Mouse (Mus musculus) hindlimb bud, embryonic 11.5 days (tissue): ENCODE measurements around the gene Gm13287.
"Not testable (repeated sequence)": the region's sequence is repeated elsewhere in the genome, so short reads cannot be mapped to it uniquely, and the experiment has no call there.

Experiments used
- DNase-seq: peaks from one replicate; pipeline ENCODE4 v3.0.0-alpha.2; 2012; ENCODE audit warnings: low read depth, low spot score; ENCODE audit errors: extremely low spot score

Gene Gm13287

GRCm38 (mm10) chr4:88802954-88803353, at the start of gene Gm13287:
TSS of gene Gm13287 (plus strand) at chr4:88803254.
- not testable (repeated sequence) for DNase-seq

DNA sequence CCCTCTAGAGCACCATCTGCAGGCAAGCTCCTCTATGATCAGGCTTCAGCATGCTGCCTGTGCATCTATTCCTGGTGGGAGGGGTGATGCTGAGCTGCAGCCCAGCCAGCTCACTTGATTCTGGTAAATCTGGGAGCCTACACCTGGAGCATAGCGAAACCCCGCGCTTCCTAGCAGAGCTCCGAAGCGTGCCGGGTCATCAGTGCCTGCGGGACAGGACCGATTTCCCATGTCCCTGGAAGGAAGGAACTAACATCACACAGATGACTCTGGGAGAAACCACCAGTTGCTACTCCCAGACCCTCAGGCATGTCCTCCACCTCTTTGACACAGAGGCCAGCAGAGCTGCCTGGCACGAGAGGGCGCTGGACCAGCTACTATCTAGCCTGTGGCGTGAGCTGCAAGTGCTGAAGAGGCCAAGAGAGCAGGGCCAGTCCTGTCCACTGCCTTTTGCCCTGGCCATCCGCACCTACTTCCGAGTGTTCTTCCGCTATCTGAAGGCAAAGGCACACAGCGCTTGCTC, 48.2 kb upstream of the Gm13287 start, which contains the start of gene Gm13271:
Gene Gm13271, plus strand, starts transcription at position 51 of the 523 bp plus-strand sequence.
- DNase-seq = not testable (repeated sequence)

GRCm38 (mm10) chr4:88756581-88757513, 46.2 kb upstream of the Gm13287 start:
- not testable (repeated sequence) for DNase-seq

DNA sequence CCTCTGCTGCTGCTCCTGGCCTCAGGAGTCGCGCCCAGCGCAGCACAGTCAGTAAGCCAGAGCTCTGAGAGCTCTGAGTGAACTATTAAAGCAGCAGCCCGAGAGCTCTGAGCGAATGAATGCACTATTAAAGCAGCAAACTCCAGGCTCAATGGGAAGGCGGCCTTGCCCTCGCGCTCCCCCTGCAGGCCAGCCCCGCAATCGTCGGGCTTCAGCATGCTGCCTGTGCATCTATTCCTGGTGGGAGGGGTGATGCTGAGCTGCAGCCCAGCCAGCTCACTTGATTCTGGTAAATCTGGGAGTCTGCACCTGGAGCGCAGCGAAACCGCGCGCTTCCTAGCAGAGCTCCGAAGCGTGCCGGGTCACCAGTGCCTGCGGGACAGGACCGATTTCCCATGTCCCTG, 45.4 kb upstream of the Gm13287 start:
- DNase-seq = not testable (repeated sequence)

GRCm38 (mm10) chr4:88758751-88759150, 44.3 kb upstream of the Gm13287 start:
- DNase-seq = not testable (repeated sequence)

DNA sequence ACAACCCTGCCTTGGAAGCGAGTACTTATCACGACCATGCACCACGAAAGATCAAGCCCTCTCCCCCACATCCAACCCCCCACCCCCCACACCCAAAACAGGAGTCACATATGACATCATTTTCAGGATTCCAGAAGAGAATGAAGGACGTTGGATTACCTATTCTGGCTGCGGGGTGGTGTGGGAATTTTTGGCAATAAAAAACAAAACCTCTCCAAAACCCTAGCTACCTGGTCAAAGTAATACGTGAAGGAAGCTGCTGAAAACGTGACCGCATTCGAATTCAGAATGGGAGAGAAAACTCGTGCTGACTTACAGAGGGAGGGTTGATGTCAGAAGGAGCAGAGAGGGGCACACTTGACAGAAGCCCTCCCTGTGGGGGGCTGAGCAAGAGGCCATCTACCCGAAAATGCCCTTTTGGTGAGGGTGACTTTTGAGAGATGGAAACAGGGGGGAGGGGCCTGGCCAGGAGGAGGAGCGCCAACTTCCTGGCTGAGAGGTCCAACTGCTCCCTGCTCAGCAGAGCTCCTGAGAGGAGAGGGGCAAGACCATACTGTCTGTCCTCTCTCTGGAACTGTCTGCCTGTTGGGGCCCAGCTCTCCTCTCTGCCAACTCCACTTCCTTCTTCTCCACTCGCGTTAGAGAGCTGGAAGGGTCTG, 43.3 kb upstream of the Gm13287 start, which contains the start of gene Gm13283:
Gene Gm13283, plus strand, starts transcription at position 510 of the 659 bp plus-strand sequence.
- not testable (repeated sequence) for DNase-seq

DNA sequence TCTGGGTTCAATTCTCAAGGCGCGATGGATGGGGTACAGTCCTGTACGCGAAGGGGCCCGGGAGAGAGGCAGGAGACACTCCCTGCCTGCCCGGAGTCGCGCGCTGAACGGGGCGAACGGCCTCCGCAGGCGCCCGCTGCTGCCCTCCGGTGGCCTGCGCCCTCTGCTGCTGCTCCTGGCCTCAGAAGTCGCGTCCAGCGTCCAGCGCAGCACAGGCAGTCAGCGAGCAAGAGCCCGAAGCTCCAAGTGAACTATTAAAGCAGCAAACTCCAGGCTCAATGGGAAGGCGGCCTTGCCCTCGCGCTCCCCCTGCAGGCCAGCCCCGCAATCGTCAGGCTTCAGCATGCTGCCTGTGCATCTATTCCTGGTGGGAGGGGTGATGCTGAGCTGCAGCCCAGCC, 42.6 kb upstream of the Gm13287 start:
- DNase-seq = not testable (repeated sequence)

GRCm38 (mm10) chr4:88761776-88762175, 41.3 kb upstream of the Gm13287 start:
- not testable (repeated sequence) for DNase-seq

GRCm38 (mm10) chr4:88762341-88762740, 40.7 kb upstream of the Gm13287 start:
- DNase-seq = not testable (repeated sequence)

DNA sequence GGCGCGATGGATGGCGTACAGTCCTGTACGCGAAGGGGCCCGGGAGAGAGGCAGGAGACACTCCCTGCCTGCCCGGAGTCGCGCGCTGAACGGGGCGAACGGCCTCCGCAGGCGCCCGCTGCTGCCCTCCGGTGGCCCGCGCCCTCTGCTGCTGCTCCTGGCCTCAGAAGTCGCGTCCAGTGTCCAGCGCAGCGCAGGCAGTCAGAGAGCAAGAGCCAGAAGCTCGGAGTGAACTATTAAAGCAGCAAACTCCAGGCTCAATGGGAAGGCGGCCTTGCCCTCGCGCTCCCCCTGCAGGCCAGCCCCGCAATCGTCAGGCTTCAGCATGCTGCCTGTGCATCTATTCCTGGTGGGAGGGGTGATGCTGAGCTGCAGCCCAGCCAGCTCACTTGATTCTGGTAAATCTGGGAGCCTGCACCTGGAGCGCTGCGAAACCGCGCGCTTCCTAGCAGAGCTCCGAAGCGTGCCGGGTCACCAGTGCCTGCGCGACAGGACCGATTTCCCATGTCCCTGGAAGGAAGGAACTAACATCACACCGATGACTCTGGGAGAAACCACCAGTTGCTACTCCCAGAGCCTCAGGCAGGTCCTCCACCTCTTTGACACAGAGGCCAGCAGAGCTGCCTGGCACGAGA, 39.6 kb upstream of the Gm13287 start:
- not testable (repeated sequence) for DNase-seq

DNA sequence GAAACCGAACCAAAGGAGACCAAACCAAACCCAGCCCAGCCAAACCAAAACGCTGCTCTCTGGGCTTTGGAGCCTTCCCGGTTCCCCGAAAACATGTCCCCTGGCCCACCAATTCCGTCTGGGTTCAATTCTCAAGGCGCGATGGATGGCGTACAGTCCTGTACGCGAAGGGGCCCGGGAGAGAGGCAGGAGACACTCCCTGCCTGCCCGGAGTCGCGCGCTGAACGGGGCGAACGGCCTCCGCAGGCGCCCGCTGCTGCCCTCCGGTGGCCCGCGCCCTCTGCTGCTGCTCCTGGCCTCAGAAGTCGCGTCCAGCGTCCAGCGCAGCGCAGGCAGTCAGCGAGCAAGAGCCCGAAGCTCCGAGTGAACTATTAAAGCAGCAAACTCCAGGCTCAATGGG, 29.5 kb upstream of the Gm13287 start, which contains the start of gene Gm13290:
Gene Gm13290, plus strand, starts transcription at position 301 of the 400 bp plus-strand sequence.
- not testable (repeated sequence) for DNase-seq

DNA sequence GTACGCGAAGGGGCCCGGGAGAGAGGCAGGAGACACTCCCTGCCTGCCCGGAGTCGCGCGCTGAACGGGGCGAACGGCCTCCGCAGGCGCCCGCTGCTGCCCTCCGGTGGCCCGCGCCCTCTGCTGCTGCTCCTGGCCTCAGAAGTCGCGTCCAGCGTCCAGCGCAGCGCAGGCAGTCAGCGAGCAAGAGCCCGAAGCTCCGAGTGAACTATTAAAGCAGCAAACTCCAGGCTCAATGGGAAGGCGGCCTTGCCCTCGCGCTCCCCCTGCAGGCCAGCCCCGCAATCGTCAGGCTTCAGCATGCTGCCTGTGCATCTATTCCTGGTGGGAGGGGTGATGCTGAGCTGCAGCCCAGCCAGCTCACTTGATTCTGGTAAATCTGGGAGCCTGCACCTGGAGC, 26.4 kb upstream of the Gm13287 start, which contains the start of gene Gm13289:
Gene Gm13289, plus strand, starts transcription at position 301 of the 400 bp plus-strand sequence.
- not testable (repeated sequence) for DNase-seq

- DNase-seq = not testable (repeated sequence)
Observed at GRCm38 (mm10) chr4:88779550-88779949, 23.5 kb upstream of the Gm13287 start, which contains the start of gene Gm13272. TSS of gene Gm13272 (plus strand) at chr4:88779850.

DNA sequence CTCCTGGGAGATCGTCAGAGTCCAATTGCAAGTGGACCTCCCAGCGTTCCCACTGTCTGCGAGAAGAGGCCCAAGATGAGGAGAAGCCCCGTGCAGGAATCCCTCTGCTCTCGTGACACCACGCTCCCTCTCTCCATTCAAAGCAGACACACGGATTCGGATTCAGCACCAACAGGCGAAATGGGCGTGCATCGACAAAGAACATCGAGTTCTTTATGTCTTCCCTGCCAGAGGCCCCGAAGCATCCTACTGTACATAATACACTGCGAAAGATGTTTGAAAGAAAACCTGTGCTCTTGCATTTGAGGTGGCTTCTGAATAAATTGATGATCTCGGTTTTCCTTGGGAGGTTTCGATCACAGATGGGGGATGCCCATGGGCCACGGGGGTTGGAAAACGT, 22.7 kb upstream of the Gm13287 start:
- DNase-seq = not testable (repeated sequence)

DNA sequence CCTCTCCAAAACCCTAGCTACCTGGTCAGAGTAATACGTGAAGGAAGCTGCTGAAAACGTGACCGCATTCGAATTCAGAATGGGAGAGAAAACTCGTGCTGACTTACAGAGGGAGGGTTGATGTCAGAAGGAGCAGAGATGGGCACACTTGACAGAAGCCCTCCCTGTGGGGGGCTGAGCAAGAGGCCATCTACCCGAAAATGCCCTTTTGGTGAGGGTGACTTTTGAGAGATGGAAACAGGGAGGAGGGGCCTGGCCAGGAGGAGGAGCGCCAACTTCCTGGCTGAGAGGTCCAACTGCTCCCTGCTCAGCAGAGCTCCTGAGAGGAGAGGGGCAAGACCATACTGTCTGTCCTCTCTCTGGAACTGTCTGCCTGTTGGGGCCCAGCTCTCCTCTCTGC, 21.2 kb upstream of the Gm13287 start, which contains the start of gene Ifnz:
Gene Ifnz, plus strand, starts transcription at position 301 of the 400 bp plus-strand sequence.
- DNase-seq = not testable (repeated sequence)

GRCm38 (mm10) chr4:88782335-88782734, 20.7 kb upstream of the Gm13287 start:
- not testable (repeated sequence) for DNase-seq

DNA sequence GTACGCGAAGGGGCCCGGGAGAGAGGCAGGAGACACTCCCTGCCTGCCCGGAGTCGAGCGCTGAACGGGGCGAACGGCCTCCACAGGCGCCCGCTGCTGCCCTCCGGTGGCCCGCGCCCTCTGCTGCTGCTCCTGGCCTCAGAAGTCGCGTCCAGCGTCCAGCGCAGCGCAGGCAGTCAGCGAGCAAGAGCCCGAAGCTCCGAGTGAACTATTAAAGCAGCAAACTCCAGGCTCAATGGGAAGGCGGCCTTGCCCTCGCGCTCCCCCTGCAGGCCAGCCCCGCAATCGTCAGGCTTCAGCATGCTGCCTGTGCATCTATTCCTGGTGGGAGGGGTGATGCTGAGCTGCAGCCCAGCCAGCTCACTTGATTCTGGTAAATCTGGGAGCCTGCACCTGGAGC, 17.6 kb upstream of the Gm13287 start, which contains the start of gene Gm13276:
Gene Gm13276, plus strand, starts transcription at position 301 of the 400 bp plus-strand sequence.
- not testable (repeated sequence) for DNase-seq

GRCm38 (mm10) chr4:88788402-88788801, 14.7 kb upstream of the Gm13287 start, which contains the start of gene Gm13277:
TSS of gene Gm13277 (plus strand) at chr4:88788632.
- DNase-seq = not testable (repeated sequence)

DNA sequence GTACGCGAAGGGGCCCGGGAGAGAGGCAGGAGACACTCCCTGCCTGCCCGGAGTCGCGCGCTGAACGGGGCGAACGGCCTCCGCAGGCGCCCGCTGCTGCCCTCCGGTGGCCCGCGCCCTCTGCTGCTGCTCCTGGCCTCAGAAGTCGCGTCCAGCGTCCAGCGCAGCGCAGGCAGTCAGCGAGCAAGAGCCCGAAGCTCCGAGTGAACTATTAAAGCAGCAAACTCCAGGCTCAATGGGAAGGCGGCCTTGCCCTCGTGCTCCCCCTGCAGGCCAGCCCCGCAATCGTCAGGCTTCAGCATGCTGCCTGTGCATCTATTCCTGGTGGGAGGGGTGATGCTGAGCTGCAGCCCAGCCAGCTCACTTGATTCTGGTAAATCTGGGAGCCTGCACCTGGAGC, 11.8 kb upstream of the Gm13287 start, which contains the start of gene Gm13278:
Gene Gm13278, plus strand, starts transcription at position 301 of the 400 bp plus-strand sequence.
- not testable (repeated sequence) for DNase-seq
